Mouse (Mus musculus) liver, adult 2 months (tissue): ENCODE measurements around the gene Gbe1.

Experiments used
- CTCF ChIP-seq: fragments of 200-500 bp; IDR thresholded peaks from 2 replicates; pipeline ENCODE4 v1.5.1; 2011; ENCODE audit warnings: low read depth, low read length, control low read depth
- POLR2A ChIP-seq: fragments of 200-500 bp; IDR thresholded peaks from 2 replicates; pipeline ENCODE4 v1.6.1; 2011; ENCODE audit warnings: low read length, control low read depth; ENCODE audit not compliant: insufficient read depth; ENCODE audit errors: extremely low read depth

- TF ChIP-seq CTCF (no peak), POLR2A (no peak)
Measured at GRCm38 (mm10) chr16:70319388-70319787, 5.6 kb downstream of the Gbe1 start.
